Mouse (Mus musculus) bone marrow macrophage, adult 2 months (primary cell): ENCODE measurements around the gene Ube3c. TPM values are rescaled to one million over a fixed set of nuclear protein-coding genes. Genes with fewer than 3 reads are reported as not detected.
"Not testable (repeated sequence)": the region's sequence is repeated elsewhere in the genome, so short reads cannot be mapped to it uniquely, and the experiment has no call there.

Experiments used
- H3K27ac ChIP-seq: 2 replicates; pipeline ENCODE4 v1.5.1; 2012; ENCODE audit warnings: low read depth, low read length; ENCODE audit not compliant: insufficient read depth
- H3K4me1 ChIP-seq: 2 replicates; pipeline ENCODE4 v1.6.1; 2012; ENCODE audit warnings: low read length; ENCODE audit not compliant: control insufficient read depth, insufficient read depth
- H3K4me3 ChIP-seq: 2 replicates; pipeline ENCODE4 v1.5.1; 2012; ENCODE audit warnings: mild to moderate bottlenecking, low read length, moderate library complexity; ENCODE audit not compliant: insufficient read depth
- CTCF ChIP-seq: IDR thresholded peaks from 2 replicates; pipeline ENCODE4 v1.5.1; 2012; ENCODE audit warnings: low read depth, mild to moderate bottlenecking, low read length, moderate library complexity
- POLR2A ChIP-seq: IDR thresholded peaks from 2 replicates; pipeline ENCODE4 v1.6.1; 2012; ENCODE audit warnings: mild to moderate bottlenecking, low read depth, low read length, borderline replicate concordance
- polyA plus RNA-seq: library from polyadenylated mRNA; stranded (reverse); fragments of >200 nt; gene quantifications from 2 replicates; pipeline ENCODE4 v1.2.4, GENCODE M21; 2012; ENCODE audit not compliant: missing spikeins, insufficient read depth, insufficient read length

Ube3c gene
- polyA plus RNA-seq, 1 experiment, result 15.9 TPM

GRCm38 (mm10) chr5:29606546-29606945 lies 37.5 kb downstream of the Ube3c start:
- Histone ChIP-seq H3K4me1 (no peaks in the 10 kb centered on the region), H3K4me3 (no peak overlapping the region), H3K27ac (no peak overlapping the region)
- TF ChIP-seq POLR2A (no peak), CTCF (no peak)

DNA sequence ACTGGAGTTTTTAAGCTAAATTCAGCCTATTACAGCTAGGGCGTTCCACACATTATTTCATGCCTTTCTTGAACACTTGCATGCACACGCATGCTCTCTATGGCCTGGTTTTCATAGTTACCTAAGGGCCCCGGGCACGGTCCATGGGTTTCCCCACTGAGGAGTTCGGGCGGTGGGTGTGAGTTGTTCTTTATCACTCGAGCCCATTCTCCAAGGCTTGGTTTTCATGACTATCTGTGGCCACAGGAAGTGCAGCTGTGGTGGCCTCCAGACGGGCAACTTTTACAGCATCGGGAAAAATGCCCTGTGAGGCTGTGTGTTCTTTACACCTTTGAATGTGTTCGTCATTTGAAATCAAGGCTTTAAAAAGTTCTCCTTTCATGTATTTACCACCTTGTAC lies 56.6 kb downstream of the Ube3c start:
- TF ChIP-seq POLR2A (no peak), CTCF (no peak)
- no peaks in the 10 kb centered on the region for H3K4me1 ChIP-seq
- H3K27ac ChIP-seq, result no peak overlapping the region
- H3K4me3 ChIP-seq, result no peak overlapping the region

DNA sequence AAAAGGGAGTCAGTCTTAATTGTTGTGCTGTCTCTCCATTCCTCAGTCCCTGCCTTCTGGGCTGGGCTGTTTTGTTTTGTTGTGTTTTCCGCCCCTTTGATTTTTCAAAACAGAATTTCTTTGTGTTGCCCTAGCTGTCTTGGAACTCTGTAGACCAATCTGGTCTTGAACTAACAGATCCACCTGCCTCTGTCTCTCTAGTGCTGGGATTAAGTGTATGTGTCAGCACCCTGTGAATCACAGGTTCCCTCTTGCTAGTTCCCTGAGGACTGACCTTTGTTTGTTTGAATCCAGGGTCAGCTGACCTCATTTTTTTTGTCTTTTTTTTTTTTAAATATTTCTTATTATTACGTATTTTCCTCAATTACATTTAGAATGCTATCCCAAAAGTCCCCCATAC lies 60.9 kb downstream of the Ube3c start:
- no peak overlapping the region for H3K4me3 ChIP-seq
- H3K4me1 ChIP-seq, result no peaks in the 10 kb centered on the region
- TF ChIP-seq POLR2A, result no peak
- TF ChIP-seq CTCF, result no peak
- no peak overlapping the region for H3K27ac ChIP-seq

DNA sequence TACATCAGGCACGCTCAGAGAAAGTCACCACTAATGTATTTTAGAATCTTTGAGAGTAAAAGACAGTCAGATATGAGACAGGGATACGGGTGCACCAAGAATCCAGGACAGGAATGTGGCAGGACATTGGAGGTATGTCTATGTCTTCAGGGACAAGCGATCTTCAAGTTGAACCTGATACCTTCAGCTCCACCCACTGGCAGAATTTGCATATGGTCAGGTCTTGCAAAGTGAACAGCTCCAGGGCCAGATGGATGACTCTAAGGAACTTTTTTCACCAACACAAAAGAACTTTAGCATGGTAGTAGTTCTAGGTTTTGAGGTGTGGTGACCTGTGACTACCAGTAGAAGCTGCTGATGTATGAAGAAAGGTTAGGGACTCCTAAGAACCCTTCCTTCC lies 62.7 kb downstream of the Ube3c start:
- Histone ChIP-seq H3K4me1 (0 out of 2 replicates have a peak, but pooled peaks cover 1% of the 10 kb centered on the region), H3K27ac (no peak overlapping the region), H3K4me3 (no peak overlapping the region)
- TF ChIP-seq CTCF (no peak), POLR2A (no peak)

DNA sequence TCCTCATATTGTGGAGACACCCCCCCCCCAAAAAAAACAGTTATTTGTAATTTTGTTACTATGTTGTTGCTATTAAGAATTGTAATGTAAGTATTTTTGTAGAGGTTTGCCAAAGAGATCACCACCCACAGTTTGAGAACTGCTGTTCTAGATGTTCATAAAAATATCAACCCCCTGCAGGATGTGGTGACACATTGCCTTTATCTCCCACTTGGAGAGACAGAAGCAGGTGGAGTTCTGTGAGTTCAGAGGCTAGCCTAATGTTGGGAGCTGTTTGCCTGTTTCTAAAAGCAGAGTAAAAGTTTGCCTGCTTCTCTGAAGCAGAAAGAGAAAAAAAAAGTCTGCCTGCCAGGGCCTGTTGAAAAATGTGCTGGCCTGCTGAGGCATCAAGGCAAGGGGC lies 67.3 kb downstream of the Ube3c start:
- no peak overlapping the region for H3K27ac ChIP-seq
- H3K4me3 ChIP-seq, result no peak overlapping the region
- TF ChIP-seq POLR2A (no peak), CTCF (no peak)
- 0 out of 2 replicates have a peak, but pooled peaks cover 2% of the 10 kb centered on the region for H3K4me1 ChIP-seq

GRCm38 (mm10) chr5:29636884-29637283 lies 67.8 kb downstream of the Ube3c start:
- TF ChIP-seq POLR2A, result no peak
- TF ChIP-seq CTCF, result no peak
- no peak overlapping the region for H3K4me3 ChIP-seq
- H3K4me1 ChIP-seq, result 0 out of 2 replicates have a peak, but pooled peaks cover 2% of the 10 kb centered on the region
- no peak overlapping the region for H3K27ac ChIP-seq

GRCm38 (mm10) chr5:29641124-29641884 lies 72.3 kb downstream of the Ube3c start:
- no peak for TF ChIP-seq POLR2A
- no peak for TF ChIP-seq CTCF
- Histone ChIP-seq H3K4me3 (no peak overlapping the region), H3K27ac (no peak overlapping the region), H3K4me1 (0 out of 2 replicates have a peak, but pooled peaks cover 2% of the 10 kb centered on the region)

- no peak for TF ChIP-seq CTCF
- no peak for TF ChIP-seq POLR2A
- H3K4me3 ChIP-seq, result no peak overlapping the region
Observed at GRCm38 (mm10) chr5:29651696-29652095, 82.7 kb downstream of the Ube3c start.

GRCm38 (mm10) chr5:29657590-29658339 lies 88.7 kb downstream of the Ube3c start:
- no peaks in the 10 kb centered on the region for H3K4me1 ChIP-seq
- H3K4me3 ChIP-seq, result no peak overlapping the region
- no peak for TF ChIP-seq CTCF
- TF ChIP-seq POLR2A, result no peak
- H3K27ac ChIP-seq, result no peak overlapping the region

More at GRCm38 (mm10) chr5:29651696-29652095, 82.7 kb downstream of the Ube3c start:
- peaks cover 3% of the 10 kb centered on the region for H3K4me1 ChIP-seq
- no peak overlapping the region for H3K27ac ChIP-seq

- H3K4me3 ChIP-seq, H3K4me1 ChIP-seq, H3K27ac ChIP-seq: not testable (repeated sequence)
Observed at GRCm38 (mm10) chr5:29661246-29661645, 92.2 kb downstream of the Ube3c start.

DNA sequence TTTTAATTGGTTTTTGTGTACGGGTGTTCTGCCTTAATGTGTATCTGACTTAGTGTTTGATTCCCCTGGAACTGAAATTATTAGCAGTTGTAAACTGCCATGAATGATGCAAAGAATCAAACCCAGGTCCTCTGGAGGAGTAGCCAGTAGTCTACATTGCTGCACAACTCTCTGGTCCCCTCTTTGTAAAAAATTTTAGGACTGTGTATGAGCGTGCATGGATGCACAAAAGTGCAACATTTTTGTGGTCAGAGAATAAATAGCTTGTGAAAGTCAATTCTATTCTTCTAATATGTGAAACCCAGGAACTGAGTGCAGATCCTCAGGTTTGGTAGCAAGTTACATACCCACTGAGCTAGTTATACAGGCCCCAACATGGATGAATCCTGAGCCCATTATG lies 96.3 kb downstream of the Ube3c start:
- Histone ChIP-seq H3K4me1 (no peaks in the 10 kb centered on the region), H3K4me3 (no peak overlapping the region), H3K27ac (no peak overlapping the region)
- TF ChIP-seq POLR2A (no peak), CTCF (no peak)
